Mouse (Mus musculus): ENCODE measurements around the gene Psap. TPM values are rescaled to one million over a fixed set of nuclear protein-coding genes. Genes with fewer than 3 reads are reported as not detected.

Psap gene
- polyA plus RNA-seq, 1 experiment from 2014 or later = 54.8 TPM

DNA sequence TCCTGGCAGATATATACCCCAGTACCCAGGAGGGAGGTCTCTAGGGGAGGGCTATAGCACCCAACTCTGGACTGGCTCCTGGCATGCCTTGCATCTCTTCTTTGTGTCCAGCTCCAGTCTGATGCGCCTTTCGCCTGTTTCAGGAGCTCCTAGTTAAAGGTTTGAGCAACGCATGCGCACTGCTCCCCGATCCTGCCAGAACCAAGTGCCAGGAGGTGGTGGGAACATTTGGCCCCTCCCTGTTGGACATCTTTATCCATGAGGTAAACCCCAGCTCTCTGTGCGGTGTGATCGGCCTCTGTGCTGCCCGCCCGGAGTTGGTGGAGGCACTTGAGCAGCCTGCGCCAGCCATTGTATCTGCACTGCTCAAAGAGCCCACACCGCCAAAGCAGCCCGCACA, 22.2 kb downstream of the Psap start:
- 98% methylated on average over 12 of the region's 12 CpGs for WGBS
- Histone ChIP-seq H3K4me3 (ENCODE audit: low read depth, low read length) (no peak overlapping the region), H3K27ac (replicated peaks; ENCODE audit: low read depth, low read length) (no peak overlapping the region), H3K4me2 (ENCODE audit: low read depth, severe bottlenecking) (no peak overlapping the region), H3K4me1 (ENCODE audit: control insufficient read depth, insufficient read depth, low read length) (no peaks in the 10 kb centered on the region), H3K9ac (ENCODE audit: low read length) (no peak overlapping the region), H3K36me3 (ENCODE audit: control insufficient read depth, insufficient read depth, low read length) (peaks cover 26% of the 10 kb centered on the region), H3K9me3 (ENCODE audit: control insufficient read depth, low read length) (no peaks in the 10 kb centered on the region), H3K27me3 (ENCODE audit: control insufficient read depth, insufficient read depth, low read length) (no peaks in the 10 kb centered on the region)
- ATAC-seq (ENCODE audit: insufficient number of reproducible peaks, low FRiP score, low TSS enrichment, low read depth) (no peak), DNase-seq (ENCODE audit: low spot score) (no peak)

DNA sequence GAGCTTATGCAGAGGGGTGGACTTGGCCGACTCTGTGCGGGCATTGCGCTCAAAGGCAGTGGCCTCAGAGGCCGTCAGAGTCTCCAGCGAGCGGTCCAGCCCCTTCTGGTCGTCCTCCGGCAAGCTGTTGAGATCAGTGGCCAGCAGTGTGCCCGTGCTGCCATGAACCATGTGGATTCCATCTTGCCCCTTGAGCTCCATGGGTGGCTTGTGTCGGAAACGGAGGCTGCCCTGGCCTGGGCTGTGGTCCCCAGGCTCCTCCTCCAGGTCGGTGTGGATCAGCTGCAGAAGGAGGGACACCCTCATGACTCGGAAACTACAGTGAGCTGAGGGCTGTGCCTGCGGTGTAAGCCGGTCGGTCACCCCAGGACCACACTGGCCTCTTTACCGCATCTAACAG, 26.0 kb downstream of the Psap start:
- Histone ChIP-seq H3K36me3 (ENCODE audit: control insufficient read depth, insufficient read depth, low read length) (peaks cover 17% of the 10 kb centered on the region), H3K4me1 (ENCODE audit: control insufficient read depth, insufficient read depth, low read length) (no peaks in the 10 kb centered on the region), H3K9me3 (ENCODE audit: control insufficient read depth, low read length) (no peaks in the 10 kb centered on the region), H3K9ac (ENCODE audit: low read length) (no peak overlapping the region), H3K27ac (replicated peaks; ENCODE audit: low read depth, low read length) (no peak overlapping the region), H3K4me3 (ENCODE audit: low read depth, low read length) (no peak overlapping the region), H3K4me2 (ENCODE audit: low read depth, severe bottlenecking) (no peak overlapping the region), H3K27me3 (ENCODE audit: control insufficient read depth, insufficient read depth, low read length) (no peaks in the 10 kb centered on the region)
- no peak for ATAC-seq (ENCODE audit: insufficient number of reproducible peaks, low FRiP score, low TSS enrichment, low read depth)
- no peak for DNase-seq (ENCODE audit: low spot score)
- WGBS = 89% methylated on average over 17 of the region's 17 CpGs

DNA sequence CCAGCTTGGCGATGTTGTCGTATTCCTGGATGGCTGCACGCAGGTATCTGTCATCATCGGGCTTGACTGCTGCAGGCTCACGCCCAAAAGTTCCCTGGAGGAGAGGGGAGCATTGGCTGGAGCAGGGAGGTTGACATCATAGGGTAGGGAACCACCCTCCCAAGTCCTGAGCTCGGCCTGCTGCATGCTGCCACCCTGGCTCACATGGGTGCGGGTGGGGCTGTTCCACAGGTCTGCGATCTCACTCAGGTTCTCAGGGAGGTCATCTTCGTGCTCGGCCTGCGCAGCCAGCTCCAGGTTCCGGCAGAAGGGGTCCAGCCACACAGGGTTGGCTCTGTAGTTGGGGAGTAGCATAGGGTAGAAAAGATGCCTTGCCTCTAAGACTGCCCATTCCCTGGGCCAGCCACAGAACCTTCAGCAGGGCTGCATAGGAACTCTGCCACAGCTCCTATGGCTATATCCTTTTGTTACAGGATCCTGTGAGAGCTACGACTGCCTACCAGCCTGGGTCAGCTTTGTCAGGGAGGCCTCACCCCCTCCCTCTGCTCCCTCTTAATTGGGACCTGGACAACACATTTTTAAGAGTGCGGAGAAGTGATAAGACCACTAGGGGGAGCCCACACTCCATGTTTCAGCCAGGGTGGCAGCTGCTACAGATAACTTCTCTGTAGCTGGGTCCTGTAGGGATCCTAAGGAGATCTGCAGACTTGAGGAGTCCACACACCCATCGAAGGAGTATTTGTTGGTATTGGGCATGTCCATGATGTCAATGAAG, 27.6 kb downstream of the Psap start:
- Histone ChIP-seq H3K4me2 (ENCODE audit: low read depth, severe bottlenecking) (no peak overlapping the region), H3K9ac (ENCODE audit: low read length) (no peak overlapping the region), H3K4me3 (ENCODE audit: low read depth, low read length) (no peak overlapping the region), H3K27ac (replicated peaks; ENCODE audit: low read depth, low read length) (no peak overlapping the region), H3K4me1 (ENCODE audit: control insufficient read depth, insufficient read depth, low read length) (no peaks in the 10 kb centered on the region), H3K9me3 (ENCODE audit: control insufficient read depth, low read length) (no peaks in the 10 kb centered on the region), H3K27me3 (ENCODE audit: control insufficient read depth, insufficient read depth, low read length) (no peaks in the 10 kb centered on the region), H3K36me3 (ENCODE audit: control insufficient read depth, insufficient read depth, low read length) (peaks cover 12% of the 10 kb centered on the region; the same call in 1 of the 2 replicates)
- ATAC-seq (ENCODE audit: insufficient number of reproducible peaks, low FRiP score, low TSS enrichment, low read depth) (0 out of 2 replicates have a peak, but pooled peaks have one; percentile 53), DNase-seq (ENCODE audit: low spot score) (peak; percentile 89)
- WGBS = 69% methylated on average over 15 of the region's 15 CpGs

DNA sequence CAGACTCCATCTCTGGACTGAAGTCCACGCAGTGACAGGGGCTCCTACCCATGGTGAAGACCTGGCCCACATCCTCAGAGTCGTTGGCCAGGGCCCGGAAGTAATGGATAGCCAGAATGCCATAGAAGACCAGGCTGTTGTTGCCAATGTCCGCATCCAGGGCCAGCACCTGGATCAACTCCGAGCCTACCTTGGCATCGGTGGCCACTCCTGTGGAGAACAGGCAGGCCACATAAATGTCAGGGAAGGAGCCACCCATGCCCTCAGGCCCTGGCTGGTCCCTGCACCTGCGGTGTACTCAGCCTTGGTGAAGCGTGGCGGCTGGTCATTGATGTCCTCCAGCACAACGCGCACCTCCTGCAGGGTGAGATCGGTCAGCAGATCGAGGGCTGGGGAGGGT, 33.2 kb downstream of the Psap start:
- Histone ChIP-seq H3K9ac (ENCODE audit: low read length) (no peak overlapping the region), H3K9me3 (ENCODE audit: control insufficient read depth, low read length) (no peaks in the 10 kb centered on the region), H3K4me3 (ENCODE audit: low read depth, low read length) (no peak overlapping the region), H3K4me2 (ENCODE audit: low read depth, severe bottlenecking) (no peak overlapping the region), H3K27ac (replicated peaks; ENCODE audit: low read depth, low read length) (no peak overlapping the region), H3K4me1 (ENCODE audit: control insufficient read depth, insufficient read depth, low read length) (no peaks in the 10 kb centered on the region), H3K27me3 (ENCODE audit: control insufficient read depth, insufficient read depth, low read length) (no peaks in the 10 kb centered on the region), H3K36me3 (ENCODE audit: control insufficient read depth, insufficient read depth, low read length) (no peaks in the 10 kb centered on the region)
- 84% methylated on average over 13 of the region's 13 CpGs for WGBS
- no peak for ATAC-seq (ENCODE audit: insufficient number of reproducible peaks, low FRiP score, low TSS enrichment, low read depth)
- no peak for DNase-seq (ENCODE audit: low spot score)

DNA sequence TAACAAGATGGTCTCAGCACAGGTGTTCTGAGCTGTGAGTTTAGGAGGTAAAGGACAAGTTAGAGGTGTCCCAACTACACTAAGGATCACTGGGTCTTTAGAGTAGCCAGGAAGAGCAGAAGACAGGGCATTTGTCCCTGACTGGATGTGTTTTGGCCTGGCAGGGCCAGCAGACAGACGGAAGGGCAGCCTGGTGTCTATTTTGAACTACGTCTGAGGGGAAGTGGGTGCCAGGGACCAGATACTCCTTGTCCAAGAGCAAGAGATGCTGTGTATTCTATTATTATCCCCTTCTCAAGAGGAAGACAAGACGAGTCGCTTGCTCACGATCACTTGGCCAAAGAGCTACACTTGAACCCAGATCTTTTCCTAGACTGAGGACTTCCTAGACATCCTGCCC, 36.2 kb downstream of the Psap start:
- H3K9ac ChIP-seq (ENCODE audit: low read length) = no peak overlapping the region
- no peaks in the 10 kb centered on the region for H3K27me3 ChIP-seq (ENCODE audit: control insufficient read depth, insufficient read depth, low read length)
- no peak for DNase-seq (ENCODE audit: low spot score)
- WGBS = 92% methylated on average over 5 of the region's 5 CpGs
- no peak for ATAC-seq (ENCODE audit: insufficient number of reproducible peaks, low FRiP score, low TSS enrichment, low read depth)
- no peak overlapping the region for H3K27ac ChIP-seq (replicated peaks; ENCODE audit: low read depth, low read length)
- H3K4me2 ChIP-seq (ENCODE audit: low read depth, severe bottlenecking) = no peak overlapping the region
- no peaks in the 10 kb centered on the region for H3K4me1 ChIP-seq (ENCODE audit: control insufficient read depth, insufficient read depth, low read length)
- H3K4me3 ChIP-seq (ENCODE audit: low read depth, low read length) = no peak overlapping the region
- no peaks in the 10 kb centered on the region for H3K9me3 ChIP-seq (ENCODE audit: control insufficient read depth, low read length)
- no peaks in the 10 kb centered on the region for H3K36me3 ChIP-seq (ENCODE audit: control insufficient read depth, insufficient read depth, low read length)

DNA sequence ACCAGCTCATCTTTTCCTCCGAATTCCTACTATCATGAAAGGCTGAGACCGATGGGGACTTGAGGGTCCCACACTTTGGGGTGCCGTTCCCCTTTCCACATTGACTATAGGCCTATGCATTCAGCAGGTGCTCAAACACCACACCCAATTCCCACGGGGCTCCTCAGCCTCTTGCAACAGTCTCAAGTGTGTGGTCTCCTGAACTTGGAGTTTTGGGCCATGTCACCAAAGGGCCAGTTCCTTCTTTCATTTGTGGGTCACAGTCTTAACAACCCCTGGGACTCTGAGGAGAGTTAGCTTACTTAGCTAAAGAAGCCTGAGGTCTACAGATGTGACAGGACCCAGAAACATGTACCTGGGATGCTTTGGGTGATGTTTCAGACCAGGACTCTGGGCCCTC, 38.7 kb downstream of the Psap start:
- H3K9me3 ChIP-seq (ENCODE audit: control insufficient read depth, low read length) = no peaks in the 10 kb centered on the region

DNA sequence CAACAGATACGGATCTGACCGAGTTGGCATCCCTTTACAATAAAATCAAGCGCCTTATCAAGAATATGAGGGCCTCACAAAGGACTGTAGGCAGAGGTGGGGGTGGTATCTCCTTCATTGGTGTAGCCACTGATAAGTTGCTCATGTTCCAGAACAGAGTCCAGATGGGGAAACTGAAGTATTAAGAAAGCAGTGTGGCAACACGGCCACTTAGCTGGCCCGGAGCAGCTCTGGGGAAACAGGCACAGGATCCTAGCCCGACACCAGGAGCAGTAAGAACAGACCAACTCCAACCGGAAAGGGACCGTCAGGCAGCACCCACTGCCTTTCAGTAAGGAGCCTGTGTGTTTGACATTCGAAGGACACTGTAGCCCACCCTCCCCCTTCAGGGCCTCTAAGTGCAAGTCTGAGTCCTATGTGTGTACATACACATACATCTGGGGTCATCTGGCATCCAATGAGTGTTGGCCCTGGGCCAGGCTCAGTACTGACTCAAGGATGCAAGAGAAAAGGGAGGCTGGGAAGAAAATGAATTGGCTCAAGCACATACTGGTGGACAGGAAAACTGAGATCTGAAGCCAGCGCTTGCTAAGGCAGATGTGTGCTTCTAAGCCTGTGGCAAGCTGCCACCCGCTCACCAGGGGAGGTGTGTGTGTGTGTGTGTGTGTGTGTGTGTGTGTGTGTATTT, 51.7 kb downstream of the Psap start:
- no peaks in the 10 kb centered on the region for H3K9me3 ChIP-seq (ENCODE audit: control insufficient read depth, low read length)
- no peak overlapping the region for H3K4me3 ChIP-seq (ENCODE audit: low read depth, low read length)
- no peak for ATAC-seq (ENCODE audit: insufficient number of reproducible peaks, low FRiP score, low TSS enrichment, low read depth)
- H3K27ac ChIP-seq (replicated peaks; ENCODE audit: low read depth, low read length) = no peak overlapping the region
- no peaks in the 10 kb centered on the region for H3K27me3 ChIP-seq (ENCODE audit: control insufficient read depth, insufficient read depth, low read length)
- H3K9ac ChIP-seq (ENCODE audit: low read length) = no peak overlapping the region
- DNase-seq (ENCODE audit: low spot score) = no peak
- H3K4me1 ChIP-seq (ENCODE audit: control insufficient read depth, insufficient read depth, low read length) = no peaks in the 10 kb centered on the region
- no peak overlapping the region for H3K4me2 ChIP-seq (ENCODE audit: low read depth, severe bottlenecking)
- WGBS = 88% methylated on average over 11 of the region's 11 CpGs
- H3K36me3 ChIP-seq (ENCODE audit: control insufficient read depth, insufficient read depth, low read length) = no peaks in the 10 kb centered on the region

More for the DNA sequence above, 38.7 kb downstream of the Psap start:
- Histone ChIP-seq H3K36me3 (ENCODE audit: control insufficient read depth, insufficient read depth, low read length) (no peaks in the 10 kb centered on the region), H3K9ac (ENCODE audit: low read length) (no peak overlapping the region), H3K4me2 (ENCODE audit: low read depth, severe bottlenecking) (no peak overlapping the region), H3K27ac (replicated peaks; ENCODE audit: low read depth, low read length) (no peak overlapping the region), H3K27me3 (ENCODE audit: control insufficient read depth, insufficient read depth, low read length) (no peaks in the 10 kb centered on the region), H3K4me3 (ENCODE audit: low read depth, low read length) (no peak overlapping the region), H3K4me1 (ENCODE audit: control insufficient read depth, insufficient read depth, low read length) (no peaks in the 10 kb centered on the region)
- ATAC-seq (ENCODE audit: insufficient number of reproducible peaks, low FRiP score, low TSS enrichment, low read depth) (no peak), DNase-seq (ENCODE audit: low spot score) (no peak)
- WGBS = 87% methylated on average over 4 of the region's 4 CpGs

DNA sequence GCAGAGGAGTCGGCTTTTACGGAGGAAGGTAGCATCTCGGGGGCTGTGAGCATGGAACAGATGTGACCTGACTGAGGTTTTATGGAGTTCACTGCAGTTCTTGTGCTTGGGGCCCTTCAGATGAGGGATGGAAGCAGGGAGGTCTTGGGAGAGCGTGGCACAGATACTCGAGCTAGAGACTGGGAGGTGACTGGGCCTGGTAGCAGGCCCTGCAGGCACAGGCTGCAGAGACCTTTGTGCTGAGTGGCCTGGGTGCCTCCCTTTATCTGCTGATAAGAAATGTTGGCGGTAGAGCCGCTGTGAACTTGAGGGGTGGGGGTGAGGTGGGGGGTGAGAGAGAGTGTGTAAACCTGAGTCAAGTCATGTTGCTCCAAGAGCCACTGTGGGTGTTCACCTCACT, 57.2 kb downstream of the Psap start:
- Histone ChIP-seq H3K36me3 (ENCODE audit: control insufficient read depth, insufficient read depth, low read length) (no peaks in the 10 kb centered on the region), H3K4me1 (ENCODE audit: control insufficient read depth, insufficient read depth, low read length) (no peaks in the 10 kb centered on the region), H3K27ac (replicated peaks; ENCODE audit: low read depth, low read length) (no peak overlapping the region), H3K27me3 (ENCODE audit: control insufficient read depth, insufficient read depth, low read length) (no peaks in the 10 kb centered on the region), H3K9me3 (ENCODE audit: control insufficient read depth, low read length) (no peaks in the 10 kb centered on the region), H3K4me3 (ENCODE audit: low read depth, low read length) (no peak overlapping the region), H3K9ac (ENCODE audit: low read length) (no peak overlapping the region), H3K4me2 (ENCODE audit: low read depth, severe bottlenecking) (no peak overlapping the region)
- 79% methylated on average over 7 of the region's 7 CpGs for WGBS
- no peak for ATAC-seq (ENCODE audit: insufficient number of reproducible peaks, low FRiP score, low TSS enrichment, low read depth)
- DNase-seq (ENCODE audit: low spot score) = no peak

Measured in limb, embryonic 11.5 days (tissue).